Mouse (Mus musculus) cerebellum, adult 11-12 months (tissue): ENCODE results near the gene Zfp839.

Source experiments
- DNase-seq: peaks from one replicate; pipeline ENCODE4 v3.0.0; 2022

Gene Zfp839

GRCm38 (mm10) chr12:110850010-110850928 lies at the start of gene Zfp839:
TSS of gene Zfp839 (plus strand) at chr12:110850253.
- peak; percentile 86 for DNase-seq

GRCm38 (mm10) chr12:110801876-110802464 lies 48.1 kb upstream of the Zfp839 start:
- no peak for DNase-seq

- no peak for DNase-seq
Observed at GRCm38 (mm10) chr12:110802674-110803297, 47.3 kb upstream of the Zfp839 start.

- DNase-seq, result peak; percentile 33
Observed at GRCm38 (mm10) chr12:110804261-110804660, 45.8 kb upstream of the Zfp839 start.

GRCm38 (mm10) chr12:110806301-110806970 lies 43.6 kb upstream of the Zfp839 start:
- no peak for DNase-seq

- DNase-seq, result no peak
Observed at GRCm38 (mm10) chr12:110808430-110808829, 41.6 kb upstream of the Zfp839 start.

GRCm38 (mm10) chr12:110808848-110809247 lies 41.2 kb upstream of the Zfp839 start:
- no peak for DNase-seq

GRCm38 (mm10) chr12:110813132-110813531 lies 36.9 kb upstream of the Zfp839 start:
- no peak for DNase-seq

GRCm38 (mm10) chr12:110813624-110814023 lies 36.4 kb upstream of the Zfp839 start:
- no peak for DNase-seq

- no peak for DNase-seq
Observed at GRCm38 (mm10) chr12:110814924-110815323, 35.1 kb upstream of the Zfp839 start.

GRCm38 (mm10) chr12:110816833-110817232 lies 33.2 kb upstream of the Zfp839 start:
- DNase-seq, result no peak

- no peak for DNase-seq
Observed at GRCm38 (mm10) chr12:110819367-110819766, 30.7 kb upstream of the Zfp839 start.

- no peak for DNase-seq
Observed at GRCm38 (mm10) chr12:110821787-110822186, 28.3 kb upstream of the Zfp839 start.

- no peak for DNase-seq
Observed at GRCm38 (mm10) chr12:110822366-110822765, 27.7 kb upstream of the Zfp839 start.

- DNase-seq, result no peak
Observed at GRCm38 (mm10) chr12:110828908-110829307, 21.1 kb upstream of the Zfp839 start.

- no peak for DNase-seq
Observed at GRCm38 (mm10) chr12:110830293-110831024, 19.6 kb upstream of the Zfp839 start.

GRCm38 (mm10) chr12:110835182-110835581 lies 14.9 kb upstream of the Zfp839 start:
- DNase-seq, result no peak

- DNase-seq, result no peak
Observed at GRCm38 (mm10) chr12:110836729-110837128, 13.3 kb upstream of the Zfp839 start.

GRCm38 (mm10) chr12:110837192-110837841 lies 12.7 kb upstream of the Zfp839 start:
- DNase-seq, result no peak

- no peak for DNase-seq
Observed at GRCm38 (mm10) chr12:110837850-110838249, 12.2 kb upstream of the Zfp839 start.

- DNase-seq, result peak; percentile 93
Observed at GRCm38 (mm10) chr12:110840348-110841198, 9.5 kb upstream of the Zfp839 start, which contains the start of gene Mok. TSS of gene Mok (minus strand) at chr12:110840939.
